Mouse (Mus musculus) hindbrain, embryonic 13.5 days (tissue): Measurements from ENCODE around the gene Col27a1. TPM values are rescaled to one million over a fixed set of nuclear protein-coding genes. Genes with fewer than 3 reads are reported as not detected.

ENCODE experiments used
- ATAC-seq: fragments of 200-750 bp; cut with Nextera tagmentation; 2 replicates; pipeline ENCODE4 v1.8.0; 2017; ENCODE audit warnings: moderate TSS enrichment; ENCODE audit not compliant: low FRiP score
- H3K27ac ChIP-seq: fragments of 300-500 bp; sonication (generic); 2 replicates; pipeline ENCODE4 v1.5.1; 2015; ENCODE audit warnings: inconsistent platforms, mild to moderate bottlenecking, moderate library complexity
- H3K27me3 ChIP-seq: fragments of 300-500 bp; sonication (generic); 2 replicates; pipeline ENCODE4 v1.6.1; 2015; ENCODE audit warnings: mild to moderate bottlenecking, inconsistent platforms
- H3K36me3 ChIP-seq: fragments of 300-500 bp; sonication (generic); 2 replicates; pipeline ENCODE4 v1.6.1; 2015; ENCODE audit warnings: mild to moderate bottlenecking, inconsistent platforms
- H3K4me1 ChIP-seq: fragments of 300-500 bp; sonication (generic); replicated peaks from 2 replicates; pipeline ENCODE4 v1.6.1; 2015; ENCODE audit warnings: inconsistent platforms
- H3K4me2 ChIP-seq: fragments of 300-500 bp; sonication (generic); 2 replicates; pipeline ENCODE4 v1.6.1; 2015; ENCODE audit warnings: inconsistent platforms, mild to moderate bottlenecking, moderate library complexity
- H3K4me3 ChIP-seq: fragments of 300-500 bp; sonication (generic); 2 replicates; pipeline ENCODE4 v1.5.1; 2015; ENCODE audit warnings: mild to moderate bottlenecking, inconsistent platforms
- H3K9ac ChIP-seq: fragments of 300-500 bp; sonication (generic); 2 replicates; pipeline ENCODE4 v1.6.1; 2015; ENCODE audit warnings: mild to moderate bottlenecking, inconsistent platforms
- H3K9me3 ChIP-seq: fragments of 300-500 bp; sonication (generic); 2 replicates; pipeline ENCODE4 v1.6.1; 2016; ENCODE audit warnings: inconsistent platforms
- WGBS: fragments of 180-500 bp; shearing (Covaris S2); methylation state at CpG from one replicate; pipeline ENCODE4 v1.1.7; 2015; 5-methylcytosine and 5-hydroxymethylcytosine counted together
- polyA plus RNA-seq: library from polyadenylated mRNA; unstranded; fragments of >200 nt; fragmentation: Nextera tagmentation; extraction: Ambion mirVana; gene quantifications from 2 replicates; pipeline ENCODE4 v1.2.1, GENCODE M21; 2015

The Col27a1 gene
- polyA plus RNA-seq, 1 experiment from 2014 or later, result 2.1 TPM

- ATAC-seq, result no peak
- Histone ChIP-seq H3K27ac (no peak overlapping the region), H3K27me3 (no peaks in the 10 kb centered on the region), H3K36me3 (no peaks in the 10 kb centered on the region), H3K4me1 (0 out of 2 replicates have a peak, but pooled peaks cover 9% of the 10 kb centered on the region), H3K4me3 (no peak overlapping the region), H3K9ac (no peak overlapping the region), H3K4me2 (no peak overlapping the region), H3K9me3 (no peaks in the 10 kb centered on the region)
- WGBS, result 67% methylated on average over 7 of the region's 7 CpGs
Observed at GRCm38 (mm10) chr4:63205583-63205982, 8.2 kb upstream of the Col27a1 start.

GRCm38 (mm10) chr4:63215185-63215992, 1.6 kb downstream of the Col27a1 start:
- Histone ChIP-seq H3K9ac (peak overlapping the region; percentile 82), H3K4me3 (peak overlapping the region; percentile 69), H3K4me1 (peaks cover 32% of the 10 kb centered on the region), H3K27ac (no peak overlapping the region), H3K27me3 (peaks cover 72% of the 10 kb centered on the region), H3K36me3 (no peaks in the 10 kb centered on the region), H3K4me2 (peak overlapping the region; percentile 100), H3K9me3 (no peaks in the 10 kb centered on the region)
- WGBS, result under 1% methylated on average over 64 of the region's 71 CpGs
- ATAC-seq, result peak; percentile 65

DNA sequence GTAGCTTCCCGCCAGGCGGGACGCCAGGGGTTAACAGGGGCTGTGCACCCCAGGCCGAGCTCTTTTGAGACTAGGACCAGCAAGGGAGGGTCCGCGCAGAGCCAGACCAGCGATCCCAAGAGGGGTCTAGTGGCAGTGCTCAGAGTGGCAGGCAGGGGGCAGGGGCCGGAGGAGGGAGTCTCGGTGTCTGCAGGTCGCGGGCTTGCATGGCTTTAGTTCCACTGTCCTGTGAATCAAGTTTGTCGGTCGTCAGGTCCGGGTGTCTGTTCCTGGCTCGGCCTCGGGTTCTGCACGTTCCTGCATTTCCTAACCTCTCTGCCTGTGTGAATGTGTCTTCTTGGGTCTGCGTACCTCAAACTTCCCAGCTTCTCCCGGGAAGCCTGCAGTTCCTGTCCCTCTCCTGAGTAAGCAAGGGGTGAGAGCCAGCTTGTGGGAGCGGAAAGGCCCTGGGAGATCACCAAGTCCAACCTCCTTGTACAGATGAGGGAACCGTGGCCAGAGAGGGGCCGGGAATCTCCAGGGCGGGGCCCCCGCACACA, 2.3 kb downstream of the Col27a1 start:
- Histone ChIP-seq H3K9me3 (no peaks in the 10 kb centered on the region), H3K4me1 (peaks cover 32% of the 10 kb centered on the region), H3K9ac (peak overlapping the region; percentile 82), H3K27ac (no peak overlapping the region), H3K4me2 (peak overlapping the region; percentile 100), H3K27me3 (peaks cover 71% of the 10 kb centered on the region), H3K4me3 (peak overlapping the region; percentile 69), H3K36me3 (no peaks in the 10 kb centered on the region)
- peak; percentile 60 for ATAC-seq
- WGBS, result 1% methylated on average over 24 of the region's 24 CpGs

DNA sequence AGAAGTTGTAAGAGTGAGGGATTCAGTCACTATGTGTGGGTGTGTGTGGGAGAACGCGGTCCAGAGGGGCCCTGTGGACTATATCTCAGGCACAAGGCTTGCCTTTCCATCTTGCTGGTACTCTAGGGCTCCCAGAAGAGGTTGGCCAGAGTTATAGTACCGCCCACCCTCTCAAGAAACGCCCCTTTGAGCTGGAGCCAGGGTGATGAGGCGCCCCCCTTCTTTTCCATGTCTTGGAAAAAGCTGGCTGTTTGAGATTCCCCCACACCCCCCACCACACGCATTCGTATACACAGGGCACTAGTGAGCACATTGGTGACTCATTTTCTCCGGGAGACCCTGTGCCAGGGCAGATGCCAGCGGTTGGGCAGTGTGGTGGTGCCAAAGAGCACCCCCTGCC, 2.8 kb downstream of the Col27a1 start:
- Histone ChIP-seq H3K4me3 (peak overlapping the region; percentile 69), H3K4me2 (peak overlapping the region; percentile 100), H3K36me3 (no peaks in the 10 kb centered on the region), H3K4me1 (peaks cover 34% of the 10 kb centered on the region), H3K27ac (no peak overlapping the region), H3K27me3 (peaks cover 65% of the 10 kb centered on the region), H3K9me3 (no peaks in the 10 kb centered on the region), H3K9ac (peak overlapping the region; percentile 82; the same call in 1 of the 2 replicates)
- peak; percentile 21; the same call in 1 of the 2 replicates for ATAC-seq
- 30% methylated on average over 9 of the region's 9 CpGs for WGBS

GRCm38 (mm10) chr4:63217513-63217912, 3.7 kb downstream of the Col27a1 start:
- H3K27ac ChIP-seq, result no peak overlapping the region
- no peak overlapping the region for H3K4me2 ChIP-seq
- no peaks in the 10 kb centered on the region for H3K36me3 ChIP-seq
- ATAC-seq, result no peak
- no peaks in the 10 kb centered on the region for H3K9me3 ChIP-seq
- peaks cover 56% of the 10 kb centered on the region for H3K27me3 ChIP-seq
- H3K4me3 ChIP-seq, result no peak overlapping the region
- peaks cover 42% of the 10 kb centered on the region for H3K4me1 ChIP-seq
- no peak overlapping the region for H3K9ac ChIP-seq
- 96% methylated on average over 6 of the region's 6 CpGs for WGBS

DNA sequence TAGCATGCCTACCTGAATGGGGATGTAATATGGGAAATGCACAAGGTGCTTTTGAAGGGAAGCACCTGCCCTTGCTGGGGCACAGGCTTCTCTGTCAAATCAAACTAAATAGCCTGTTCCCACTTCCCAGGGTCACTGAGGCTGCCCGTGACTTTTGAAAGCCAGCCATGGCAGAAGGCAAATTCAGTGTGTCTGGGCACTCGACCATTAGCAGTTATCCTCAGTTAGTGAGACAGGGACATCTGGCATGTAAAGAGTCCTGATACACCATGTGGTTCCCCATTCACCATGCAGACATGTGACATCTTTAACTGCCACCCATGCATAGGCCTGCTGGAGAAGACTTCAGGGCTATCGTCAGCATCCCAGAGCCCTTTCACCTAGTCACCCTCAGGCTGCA, 5.3 kb downstream of the Col27a1 start:
- 70% methylated on average over 3 of the region's 3 CpGs for WGBS
- Histone ChIP-seq H3K4me2 (no peak overlapping the region), H3K9ac (no peak overlapping the region), H3K4me3 (no peak overlapping the region), H3K9me3 (no peaks in the 10 kb centered on the region), H3K36me3 (no peaks in the 10 kb centered on the region), H3K27ac (no peak overlapping the region), H3K27me3 (peaks cover 41% of the 10 kb centered on the region), H3K4me1 (peaks cover 37% of the 10 kb centered on the region)
- ATAC-seq, result no peak

DNA sequence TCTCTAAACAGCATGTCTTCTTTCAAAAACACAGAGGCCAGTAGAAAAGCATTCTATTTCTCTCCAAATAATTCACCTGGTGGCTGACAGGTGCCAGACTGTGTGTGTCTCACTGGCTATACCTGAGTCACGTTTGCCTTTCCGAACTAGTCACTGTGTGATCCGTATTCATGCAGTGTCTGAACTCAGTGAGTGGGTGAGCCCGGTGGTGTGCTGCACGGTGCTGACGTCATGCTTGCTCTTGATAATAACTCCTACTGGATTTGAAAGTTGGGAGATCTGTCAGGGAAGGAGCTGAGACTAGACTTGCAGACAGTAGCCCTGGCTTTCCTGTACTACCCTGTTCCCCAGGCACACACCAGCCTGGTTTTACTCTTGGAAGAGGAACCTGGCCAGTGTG, 5.8 kb downstream of the Col27a1 start:
- ATAC-seq, result no peak

GRCm38 (mm10) chr4:63221096-63221958, 7.5 kb downstream of the Col27a1 start:
- H3K4me3 ChIP-seq, result no peak overlapping the region
- no peak for ATAC-seq
- no peaks in the 10 kb centered on the region for H3K9me3 ChIP-seq
- peaks cover 21% of the 10 kb centered on the region for H3K27me3 ChIP-seq
- H3K4me2 ChIP-seq, result no peak overlapping the region
- H3K36me3 ChIP-seq, result no peaks in the 10 kb centered on the region
- 84% methylated on average over 15 of the region's 15 CpGs for WGBS
- no peak overlapping the region for H3K27ac ChIP-seq
- peaks cover 22% of the 10 kb centered on the region for H3K4me1 ChIP-seq
- no peak overlapping the region for H3K9ac ChIP-seq

More for the DNA sequence above, 5.8 kb downstream of the Col27a1 start:
- Histone ChIP-seq H3K4me1 (peaks cover 31% of the 10 kb centered on the region), H3K4me3 (no peak overlapping the region), H3K27me3 (peaks cover 35% of the 10 kb centered on the region), H3K9me3 (no peaks in the 10 kb centered on the region), H3K36me3 (no peaks in the 10 kb centered on the region), H3K4me2 (no peak overlapping the region), H3K27ac (no peak overlapping the region), H3K9ac (no peak overlapping the region)
- WGBS, result 92% methylated on average over 6 of the region's 6 CpGs

DNA sequence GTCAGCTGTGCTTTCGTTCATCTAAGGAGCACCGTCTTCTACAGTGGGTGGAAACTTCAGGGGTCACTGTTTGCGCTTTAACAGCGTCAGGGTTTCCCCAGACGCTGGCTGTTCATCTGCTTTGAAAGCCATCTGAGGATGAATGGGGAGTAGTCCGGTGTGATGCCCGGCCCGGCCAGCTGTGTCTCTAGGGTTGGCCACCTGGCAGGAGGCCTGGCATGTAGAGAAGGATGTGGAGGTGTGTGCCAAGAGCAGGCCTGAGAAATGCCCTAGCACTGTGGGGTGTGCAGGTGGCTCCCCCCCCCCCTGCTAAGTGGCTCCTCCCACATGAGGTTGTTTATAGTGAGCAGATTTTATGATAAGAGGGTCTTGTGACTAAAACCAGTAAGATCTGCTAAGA, 8.4 kb downstream of the Col27a1 start:
- WGBS, result 67% methylated on average over 8 of the region's 8 CpGs
- Histone ChIP-seq H3K27me3 (peaks cover 12% of the 10 kb centered on the region; the same call in 1 of the 2 replicates), H3K36me3 (no peaks in the 10 kb centered on the region), H3K4me2 (no peak overlapping the region), H3K9ac (no peak overlapping the region), H3K4me1 (peaks cover 26% of the 10 kb centered on the region), H3K4me3 (no peak overlapping the region), H3K9me3 (no peaks in the 10 kb centered on the region), H3K27ac (no peak overlapping the region)
- no peak for ATAC-seq

GRCm38 (mm10) chr4:63225373-63225772, 11.6 kb downstream of the Col27a1 start:
- no peaks in the 10 kb centered on the region for H3K36me3 ChIP-seq

GRCm38 (mm10) chr4:63226164-63226882, 12.5 kb downstream of the Col27a1 start:
- Histone ChIP-seq H3K27me3 (no peaks in the 10 kb centered on the region), H3K4me2 (no peak overlapping the region), H3K4me1 (peaks cover 54% of the 10 kb centered on the region), H3K4me3 (no peak overlapping the region), H3K27ac (no peak overlapping the region; the same call in 1 of the 2 replicates), H3K36me3 (no peaks in the 10 kb centered on the region), H3K9ac (no peak overlapping the region), H3K9me3 (no peaks in the 10 kb centered on the region)
- WGBS, result 74% methylated on average over 8 of the region's 8 CpGs
- ATAC-seq, result peak; percentile 46; the same call in 1 of the 2 replicates

More at GRCm38 (mm10) chr4:63225373-63225772, 11.6 kb downstream of the Col27a1 start:
- ATAC-seq, result no peak
- 82% methylated on average over 10 of the region's 10 CpGs for WGBS
- Histone ChIP-seq H3K27ac (no peak overlapping the region), H3K27me3 (no peaks in the 10 kb centered on the region), H3K9me3 (no peaks in the 10 kb centered on the region), H3K4me3 (no peak overlapping the region), H3K4me2 (no peak overlapping the region), H3K9ac (no peak overlapping the region), H3K4me1 (peaks cover 45% of the 10 kb centered on the region)
